Mouse (Mus musculus) myocyte (in vitro differentiated cells): ENCODE results near the gene Bicc1. TPM values are rescaled to one million over a fixed set of nuclear protein-coding genes. Genes with fewer than 3 reads are reported as not detected.
"Not testable (repeated sequence)": the region's sequence is repeated elsewhere in the genome, so short reads cannot be mapped to it uniquely, and the experiment has no call there.

Source experiments
- H3K27me3 ChIP-seq: one replicate; pipeline ENCODE4 v1.6.1; 2011; ENCODE audit not compliant: control insufficient read depth, insufficient read depth, insufficient read length
- H3K36me3 ChIP-seq: one replicate; pipeline ENCODE4 v1.6.1; 2011; ENCODE audit not compliant: control insufficient read depth, insufficient read depth
- H3K4me2 ChIP-seq: one replicate; pipeline ENCODE4 v1.6.1; 2011; ENCODE audit warnings: low read depth, control low read depth
- H3K4me3 ChIP-seq: one replicate; pipeline ENCODE4 v1.5.1; 2011; ENCODE audit warnings: mild to moderate bottlenecking, control low read depth, moderate library complexity
- H3K79me2 ChIP-seq: one replicate; pipeline ENCODE4 v1.6.1; 2011; ENCODE audit not compliant: control insufficient read depth, insufficient read depth
- H3ac ChIP-seq: one replicate; pipeline ENCODE4 v1.6.1; 2011; ENCODE audit not compliant: control insufficient read depth, insufficient read length
- CEBPB ChIP-seq: IDR thresholded peaks from 2 replicates; pipeline ENCODE4 v1.6.1; 2011; ENCODE audit warnings: mild to moderate bottlenecking, moderate library complexity; ENCODE audit not compliant: poor library complexity, insufficient read depth, severe bottlenecking
- E2F4 ChIP-seq: IDR thresholded peaks from one replicate; pipeline ENCODE4 v1.6.1; 2011; ENCODE audit warnings: mild to moderate bottlenecking, control low read depth, moderate library complexity; ENCODE audit not compliant: insufficient read depth
- MAX ChIP-seq: IDR thresholded peaks from one replicate; pipeline ENCODE4 v1.6.1; 2011; ENCODE audit warnings: low read depth, mild to moderate bottlenecking, control low read depth
- MYOD1 ChIP-seq, 3 experiments: IDR thresholded peaks; one replicate each; pipeline ENCODE4 v1.6.1; 2011; ENCODE audit warnings: control low read depth in 2 of 3, low read depth in 2 of 3, mild to moderate bottlenecking in 2 of 3, moderate library complexity in 1 of 3; ENCODE audit not compliant: insufficient read length in 2 of 3, control insufficient read depth in 1 of 3
- MYOG ChIP-seq, 3 experiments: IDR thresholded peaks; one replicate each; pipeline ENCODE4 v1.6.1; 2011; ENCODE audit warnings: control low read depth in 2 of 3, low read depth in 2 of 3, mild to moderate bottlenecking in 2 of 3; ENCODE audit not compliant: insufficient read length in 2 of 3, control insufficient read depth in 1 of 3, insufficient read depth in 1 of 3
- POLR2A ChIP-seq: IDR thresholded peaks from one replicate; pipeline ENCODE4 v1.6.1; 2011; ENCODE audit warnings: low read depth, mild to moderate bottlenecking, control low read depth, moderate library complexity; ENCODE audit not compliant: insufficient read length
- POLR2AphosphoS2 ChIP-seq: IDR thresholded peaks from one replicate; pipeline ENCODE4 v1.6.1; 2011; ENCODE audit warnings: low read depth, control low read depth; ENCODE audit not compliant: insufficient read length
- REST ChIP-seq: IDR thresholded peaks from one replicate; pipeline ENCODE4 v1.6.1; 2011; ENCODE audit warnings: mild to moderate bottlenecking, control low read depth, moderate library complexity; ENCODE audit not compliant: insufficient read depth, insufficient read length
- SRF ChIP-seq: IDR thresholded peaks from one replicate; pipeline ENCODE4 v1.6.1; 2011; ENCODE audit warnings: low read depth; ENCODE audit not compliant: control insufficient read depth, insufficient read length
- TCF12 ChIP-seq: IDR thresholded peaks from one replicate; pipeline ENCODE4 v1.6.1; 2011; ENCODE audit warnings: mild to moderate bottlenecking, control low read depth; ENCODE audit not compliant: poor library complexity, insufficient read depth, severe bottlenecking
- TCF3 ChIP-seq: IDR thresholded peaks from one replicate; pipeline ENCODE4 v1.6.1; 2011; ENCODE audit warnings: low read depth, control low read depth; ENCODE audit not compliant: insufficient read length
- USF1 ChIP-seq: IDR thresholded peaks from one replicate; pipeline ENCODE4 v1.6.1; 2011; ENCODE audit warnings: low read depth, mild to moderate bottlenecking, control low read depth, moderate library complexity
- polyA plus RNA-seq: library from polyadenylated mRNA; unstranded; fragments of >200 nt; fragmentation: generic; extraction: Trizol; gene quantifications from one replicate; pipeline ENCODE4 v1.2.1, GENCODE M21; 2012; ENCODE audit warnings: missing spikeins

Gene Bicc1
- polyA plus RNA-seq, 1 experiment: 4.6 TPM

- Histone ChIP-seq H3K79me2 (no peaks in the 10 kb centered on the region), H3K36me3 (no peaks in the 10 kb centered on the region), H3K27me3 (no peaks in the 10 kb centered on the region), H3K4me2 (no peak overlapping the region), H3ac (no peak overlapping the region), H3K4me3 (no peak overlapping the region)
- TF ChIP-seq MYOG (IDR thresholded peaks at IDR 0.05; ENCODE audit: control insufficient read depth in 1 of 3, insufficient read depth in 1 of 3, insufficient read length in 2 of 3, low read depth in 2 of 3) (no peak), SRF (no peak), POLR2A (no peak), REST (no peak), TCF3 (no peak), E2F4 (no peak), CEBPB (no peak), TCF12 (no peak), USF1 (no peak), POLR2AphosphoS2 (no peak), MYOD1 (IDR thresholded peaks at IDR 0.05; ENCODE audit: control insufficient read depth in 1 of 3, insufficient read length in 2 of 3, low read depth in 2 of 3) (no peak)
These were observed 206.7 kb downstream of the Bicc1 start for GRCm38 (mm10) chr10:70952770-70953147.

GRCm38 (mm10) chr10:70952056-70952769 lies 207.3 kb downstream of the Bicc1 start:
- Histone ChIP-seq H3K4me2 (no peak overlapping the region), H3ac (no peak overlapping the region), H3K79me2 (no peaks in the 10 kb centered on the region), H3K36me3 (no peaks in the 10 kb centered on the region), H3K4me3 (no peak overlapping the region), H3K27me3 (no peaks in the 10 kb centered on the region)
- TF ChIP-seq MYOD1 (IDR thresholded peaks at IDR 0.05; ENCODE audit: control insufficient read depth in 1 of 3, insufficient read length in 2 of 3, low read depth in 2 of 3) (no peak), E2F4 (no peak), TCF12 (no peak), TCF3 (no peak)

GRCm38 (mm10) chr10:70950105-70950424 lies 209.4 kb downstream of the Bicc1 start:
- no peak overlapping the region for H3K4me3 ChIP-seq
- H3K79me2 ChIP-seq: no peaks in the 10 kb centered on the region
- TF ChIP-seq USF1 (no peak), CEBPB (no peak), REST (no peak), E2F4 (no peak), MYOD1 (IDR thresholded peaks at IDR 0.05; ENCODE audit: control insufficient read depth in 1 of 3, insufficient read length in 2 of 3, low read depth in 2 of 3) (no peak), SRF (no peak), MYOG (IDR thresholded peaks at IDR 0.05; ENCODE audit: control insufficient read depth in 1 of 3, insufficient read depth in 1 of 3, insufficient read length in 2 of 3, low read depth in 2 of 3) (no peak)
- no peaks in the 10 kb centered on the region for H3K36me3 ChIP-seq
- H3K27me3 ChIP-seq: no peaks in the 10 kb centered on the region
- no peak overlapping the region for H3ac ChIP-seq
- H3K4me2 ChIP-seq: no peak overlapping the region

- Histone ChIP-seq H3K27me3 (no peaks in the 10 kb centered on the region), H3K4me2 (no peak overlapping the region), H3K79me2 (no peaks in the 10 kb centered on the region), H3K36me3 (no peaks in the 10 kb centered on the region), H3K4me3 (no peak overlapping the region), H3ac (no peak overlapping the region)
- no peak for TF ChIP-seq POLR2A
- TF ChIP-seq POLR2AphosphoS2: no peak
- no peak for TF ChIP-seq E2F4
- TF ChIP-seq SRF: no peak
These were observed 210.0 kb downstream of the Bicc1 start for GRCm38 (mm10) chr10:70949254-70950104.

- Histone ChIP-seq H3K4me2 (no peak overlapping the region), H3K4me3 (no peak overlapping the region), H3K36me3 (no peaks in the 10 kb centered on the region), H3K79me2 (no peaks in the 10 kb centered on the region), H3ac (no peak overlapping the region), H3K27me3 (no peaks in the 10 kb centered on the region)
- TF ChIP-seq SRF: no peak
- no peak for TF ChIP-seq E2F4
- TF ChIP-seq MYOG (IDR thresholded peaks at IDR 0.05; ENCODE audit: control insufficient read depth in 1 of 3, insufficient read depth in 1 of 3, insufficient read length in 2 of 3, low read depth in 2 of 3): no peak
- no peak for TF ChIP-seq MAX
- no peak for TF ChIP-seq USF1
- TF ChIP-seq TCF12: no peak
- no peak for TF ChIP-seq REST
- no peak for TF ChIP-seq TCF3
- no peak for TF ChIP-seq POLR2AphosphoS2
- TF ChIP-seq POLR2A: no peak
- no peak for TF ChIP-seq MYOD1 (IDR thresholded peaks at IDR 0.05; ENCODE audit: control insufficient read depth in 1 of 3, insufficient read length in 2 of 3, low read depth in 2 of 3)
- TF ChIP-seq CEBPB: no peak
These were observed 211.2 kb downstream of the Bicc1 start for GRCm38 (mm10) chr10:70948276-70948675.

GRCm38 (mm10) chr10:70946121-70946520 lies 213.4 kb downstream of the Bicc1 start:
- H3K27me3 ChIP-seq, H3K36me3 ChIP-seq: not testable (repeated sequence)

More at GRCm38 (mm10) chr10:70946121-70946520, 213.4 kb downstream of the Bicc1 start:
- not testable (repeated sequence) for H3K4me3 ChIP-seq, H3ac ChIP-seq, H3K4me2 ChIP-seq, H3K79me2 ChIP-seq
